Mouse (Mus musculus) forebrain, postnatal 0 days (tissue): ENCODE results near the gene Nanos1. TPM values are rescaled to one million over a fixed set of nuclear protein-coding genes. Genes with fewer than 3 reads are reported as not detected.

Experiments used
- ATAC-seq: fragments of 200-750 bp; cut with Nextera tagmentation; 2 replicates; pipeline ENCODE4 v1.8.0; 2017; ENCODE audit warnings: mild to moderate bottlenecking, moderate library complexity
- DNase-seq: peaks from one replicate; pipeline ENCODE4 v3.0.0-alpha.2; 2015
- H3K27ac ChIP-seq: fragments of 300-500 bp; sonication (generic); 2 replicates; pipeline ENCODE4 v1.5.1; 2014; ENCODE audit warnings: low read depth, mild to moderate bottlenecking, antibody characterized with exemption, low read length, moderate library complexity, mixed read lengths
- H3K27me3 ChIP-seq: fragments of 300-500 bp; sonication (generic); 2 replicates; pipeline ENCODE4 v1.6.1; 2014; ENCODE audit warnings: mild to moderate bottlenecking, low read length, mixed read lengths; ENCODE audit not compliant: insufficient read depth
- H3K36me3 ChIP-seq: fragments of 300-500 bp; sonication (generic); 2 replicates; pipeline ENCODE4 v1.6.1; 2014; ENCODE audit warnings: mild to moderate bottlenecking, moderate library complexity; ENCODE audit not compliant: insufficient read depth
- H3K4me1 ChIP-seq: fragments of 300-500 bp; sonication (generic); 2 replicates; pipeline ENCODE4 v1.6.1; 2014; ENCODE audit warnings: antibody characterized with exemption; ENCODE audit not compliant: insufficient read depth
- H3K4me2 ChIP-seq: fragments of 300-500 bp; sonication (generic); 2 replicates; pipeline ENCODE4 v1.6.1; 2014; ENCODE audit warnings: low read depth, mild to moderate bottlenecking, moderate library complexity
- H3K4me3 ChIP-seq: fragments of 300-500 bp; sonication (generic); 2 replicates; pipeline ENCODE4 v1.5.1; 2014; ENCODE audit warnings: low read depth, low read length, mixed read lengths
- H3K9ac ChIP-seq: fragments of 300-500 bp; sonication (generic); 2 replicates; pipeline ENCODE4 v1.6.1; 2014; ENCODE audit warnings: mild to moderate bottlenecking
- H3K9me3 ChIP-seq: fragments of 300-500 bp; sonication (generic); 2 replicates; pipeline ENCODE4 v1.6.1; 2016; ENCODE audit warnings: low read length
- CTCF ChIP-seq: sonication (generic); IDR thresholded peaks from 2 replicates; pipeline ENCODE4 v1.5.1; 2016; ENCODE audit warnings: antibody characterized with exemption, control low read depth, low read depth
- WGBS: fragments of 180-500 bp; shearing (Covaris S2); extraction: QIAGEN DNeasy Blood & Tissue Kit; methylation state at CpG from one replicate; pipeline ENCODE4 v1.1.7; 2014; 5-methylcytosine and 5-hydroxymethylcytosine counted together
- polyA plus RNA-seq: library from polyadenylated mRNA; unstranded; fragments of >200 nt; fragmentation: Nextera tagmentation; extraction: Ambion mirVana; gene quantifications from 2 replicates; pipeline ENCODE4 v1.2.1, GENCODE M21; 2015
- total RNA-seq: library from RNA; depleted of rRNA; stranded (reverse); fragments of >200 nt; gene quantifications from 2 replicates; pipeline ENCODE4 v1.2.3, GENCODE M21; 2014; rRNA removed

The Nanos1 gene
- total RNA-seq (31.2 and 39.8 TPM in 2 replicates), polyA plus RNA-seq (13.8 and 16.5 TPM in 2 replicates)

GRCm38 (mm10) chr19:60755438-60756191 lies at the start of gene Nanos1:
Gene Nanos1, plus strand, starts transcription at chr19:60755987.
- Histone ChIP-seq H3K27ac (peak within 1 kb of the TSS; percentile 83), H3K4me3 (peak within 1 kb of the TSS; percentile 84)
- ATAC-seq: peak; percentile 96

DNA sequence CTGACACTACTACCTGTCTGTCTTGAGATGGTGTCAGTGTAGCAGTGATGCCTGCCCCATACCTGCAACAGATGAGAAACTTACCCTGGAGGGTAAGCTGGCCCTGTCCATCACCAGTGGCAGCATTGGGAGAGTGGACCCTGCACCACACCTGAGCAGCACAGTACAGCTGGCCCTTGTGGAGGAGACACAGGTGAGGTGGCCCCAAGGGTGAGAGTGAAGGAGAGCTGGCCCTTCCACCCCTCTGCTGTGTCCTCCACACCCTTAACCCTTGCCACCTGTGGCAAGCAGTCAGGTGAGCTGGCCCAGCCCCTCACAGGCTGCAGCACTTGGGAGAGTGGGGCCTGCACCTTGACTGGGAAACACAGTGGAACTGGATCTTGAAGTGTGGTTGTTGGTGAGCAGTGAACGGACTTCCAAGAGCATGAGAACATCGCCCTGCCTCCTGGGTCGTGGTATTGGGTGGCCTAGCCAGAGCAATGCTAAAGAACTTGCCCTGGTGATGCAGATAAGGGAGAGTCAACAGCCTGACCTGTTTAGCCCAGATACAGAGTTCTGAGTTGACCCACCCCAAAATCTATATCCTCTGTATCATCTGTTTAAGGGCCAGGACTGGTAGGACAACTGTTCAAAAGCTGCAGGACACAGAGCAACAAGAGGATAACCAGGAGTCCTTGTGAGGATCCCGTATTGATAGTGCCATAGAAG lies 46.4 kb upstream of the Nanos1 start:
- DNase-seq: no peak
- no peak for TF ChIP-seq CTCF
- Histone ChIP-seq H3K9ac (no peak overlapping the region), H3K4me2 (no peak overlapping the region), H3K36me3 (no peaks in the 10 kb centered on the region), H3K4me1 (no peaks in the 10 kb centered on the region), H3K27me3 (no peaks in the 10 kb centered on the region), H3K27ac (no peak overlapping the region), H3K4me3 (no peak overlapping the region), H3K9me3 (no peaks in the 10 kb centered on the region)
- WGBS: 87% methylated on average over 4 of the region's 4 CpGs
- ATAC-seq: no peak

More at GRCm38 (mm10) chr19:60755438-60756191, at the start of gene Nanos1:
- Histone ChIP-seq H3K9me3 (no peaks in the 10 kb centered on the region), H3K36me3 (0 out of 2 replicates have a peak, but pooled peaks cover 6% of the 10 kb centered on the region), H3K9ac (peak within 1 kb of the TSS; percentile 79), H3K27me3 (no peaks in the 10 kb centered on the region), H3K4me1 (peaks cover 10% of the 10 kb centered on the region; the same call in 1 of the 2 replicates), H3K4me2 (peak within 1 kb of the TSS; percentile 96)
- WGBS: under 1% methylated on average over 47 of the region's 58 CpGs
- 0 out of 2 replicates have a peak, but pooled peaks have one; percentile 27 for TF ChIP-seq CTCF
- DNase-seq: peak; percentile 94

GRCm38 (mm10) chr19:60710196-60710595 lies 45.6 kb upstream of the Nanos1 start:
- H3K36me3 ChIP-seq: no peaks in the 10 kb centered on the region
- no peak overlapping the region for H3K27ac ChIP-seq
- H3K9ac ChIP-seq: no peak overlapping the region
- ATAC-seq (no peak), DNase-seq (no peak)
- H3K4me3 ChIP-seq: no peak overlapping the region
- H3K27me3 ChIP-seq: no peaks in the 10 kb centered on the region
- H3K4me2 ChIP-seq: no peak overlapping the region
- no peaks in the 10 kb centered on the region for H3K4me1 ChIP-seq
- H3K9me3 ChIP-seq: no peaks in the 10 kb centered on the region
- 45% methylated on average over 3 of the region's 3 CpGs for WGBS
- TF ChIP-seq CTCF: no peak

DNA sequence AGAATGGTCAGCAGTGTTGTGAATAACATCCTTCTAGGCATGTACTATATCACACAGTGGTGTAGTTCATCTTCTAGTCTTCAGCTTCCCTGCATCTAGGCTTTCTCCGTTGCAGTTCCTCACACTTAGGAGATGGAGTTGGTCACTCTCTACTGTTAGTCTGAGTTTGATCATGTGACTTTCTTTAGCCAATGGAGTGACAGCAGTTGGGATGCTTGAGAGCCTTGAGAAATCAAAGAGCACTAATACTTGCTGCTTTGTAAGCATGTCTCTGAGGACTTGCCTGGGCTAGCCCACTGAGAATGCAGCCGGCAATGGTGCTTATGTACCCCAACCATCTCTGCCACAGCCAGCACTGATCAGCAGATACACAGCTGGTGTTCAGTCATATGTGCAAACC lies 43.2 kb upstream of the Nanos1 start:
- Histone ChIP-seq H3K4me2 (no peak overlapping the region), H3K4me3 (no peak overlapping the region), H3K27ac (no peak overlapping the region), H3K4me1 (no peaks in the 10 kb centered on the region), H3K27me3 (no peaks in the 10 kb centered on the region), H3K9ac (no peak overlapping the region), H3K9me3 (no peaks in the 10 kb centered on the region), H3K36me3 (no peaks in the 10 kb centered on the region)
- DNase-seq: no peak
- WGBS: 95% methylated on average over 2 of the region's 2 CpGs
- no peak for ATAC-seq
- no peak for TF ChIP-seq CTCF

DNA sequence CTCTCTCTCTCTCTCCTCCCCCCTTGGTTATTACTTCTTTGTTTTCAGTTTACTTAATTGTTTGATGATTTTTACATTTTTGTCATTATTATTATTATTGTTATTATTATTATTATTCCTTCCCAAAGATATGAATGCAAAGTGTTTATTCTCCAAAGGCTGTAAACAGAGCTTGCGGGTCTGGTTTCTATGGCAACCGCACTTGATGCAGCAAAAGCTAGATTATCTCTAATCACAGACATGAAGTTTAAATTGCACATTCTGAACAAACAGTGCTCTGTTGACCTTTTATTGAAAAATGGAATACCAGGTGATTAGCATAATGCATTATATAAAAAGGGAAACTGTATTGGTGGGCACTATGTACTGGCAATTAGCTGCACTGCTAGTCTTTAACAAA lies 39.4 kb upstream of the Nanos1 start:
- Histone ChIP-seq H3K9me3 (no peaks in the 10 kb centered on the region), H3K27me3 (no peaks in the 10 kb centered on the region), H3K27ac (no peak overlapping the region), H3K4me1 (no peaks in the 10 kb centered on the region), H3K9ac (no peak overlapping the region), H3K4me3 (no peak overlapping the region), H3K36me3 (no peaks in the 10 kb centered on the region), H3K4me2 (no peak overlapping the region)
- 75% methylated on average over 2 of the region's 2 CpGs for WGBS
- peak; percentile 29 for DNase-seq
- TF ChIP-seq CTCF: no peak
- ATAC-seq: no peak; the same call in 1 of the 2 replicates

- H3K4me3 ChIP-seq: no peak overlapping the region
- peak; percentile 10 for DNase-seq
- 51% methylated on average over 2 of the region's 2 CpGs for WGBS
- no peak for ATAC-seq
- no peaks in the 10 kb centered on the region for H3K36me3 ChIP-seq
- no peaks in the 10 kb centered on the region for H3K4me1 ChIP-seq
- H3K27ac ChIP-seq: no peak overlapping the region
- H3K4me2 ChIP-seq: no peak overlapping the region
- H3K27me3 ChIP-seq: no peaks in the 10 kb centered on the region
- no peak overlapping the region for H3K9ac ChIP-seq
- H3K9me3 ChIP-seq: no peaks in the 10 kb centered on the region
- TF ChIP-seq CTCF: peak; percentile 57
These were observed 25.4 kb upstream of the Nanos1 start for GRCm38 (mm10) chr19:60730281-60730852.
